Comparison of ENCODE assay signal across 8 mouse cellular contexts in the genomic region with DNA sequence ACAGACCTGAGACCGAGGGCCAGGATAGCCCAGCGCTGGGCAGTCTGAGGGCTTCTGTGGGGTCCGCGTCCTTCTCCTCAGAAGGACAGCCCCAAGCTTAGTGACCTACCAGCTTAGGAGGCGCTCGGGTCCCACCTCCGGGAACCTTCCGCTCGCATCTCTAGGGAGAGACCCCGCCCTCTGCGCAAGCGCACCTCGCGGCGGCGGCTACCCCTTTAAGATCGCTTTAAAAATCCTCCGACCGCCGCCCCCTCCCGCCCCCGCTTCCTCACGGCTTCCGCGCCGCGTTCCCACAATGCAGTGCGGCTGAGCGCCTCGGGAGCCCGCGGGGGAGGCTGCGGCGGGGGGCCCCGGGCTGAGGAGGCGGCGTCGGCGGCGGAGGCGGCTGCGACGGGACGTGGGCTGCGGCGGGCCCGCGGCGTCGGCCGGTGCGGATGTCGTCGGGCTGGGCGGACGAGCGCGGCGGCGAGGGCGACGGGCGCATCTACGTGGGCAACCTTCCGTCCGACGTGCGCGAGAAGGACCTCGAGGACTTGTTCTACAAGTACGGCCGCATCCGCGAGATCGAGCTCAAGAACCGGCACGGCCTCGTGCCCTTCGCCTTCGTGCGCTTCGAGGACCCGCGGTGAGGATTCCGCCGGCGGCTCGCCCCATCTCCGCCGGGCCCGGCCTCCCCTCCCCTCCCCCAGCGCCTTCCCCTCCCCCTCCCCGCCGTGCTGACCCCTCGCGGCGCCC. TPM values are rescaled to one million over a fixed set of nuclear protein-coding genes. Genes with fewer than 3 reads are reported as not detected.
DNase-seq lines count a peak whose midpoint lies in the region; ATAC-seq and TF ChIP-seq lines count a peak whose summit lies in the region.

Srsf9 (plus strand) TSS at position 303 of the 735 bp plus-strand sequence.

- intact Hi-C loops in heart, adult 2 months (cut with DNase I): loop anchor here (1.0 to 2.0 kb wide), 3 partner anchors 13 to 54 kb away; partner anchors contain the start of genes Dynll1 and Rnf10

- H3K4me2 ChIP-seq in embryonic facial prominence, embryonic 13.5 days: peak within 1 kb of the TSS; percentile 86
- H3K4me2 ChIP-seq in limb, embryonic 14.5 days (replicated peaks; ENCODE audit: low read depth, low read length, severe bottlenecking): peak within 1 kb of the TSS; percentile 71
- peak within 1 kb of the TSS; percentile 85 for H3K4me2 ChIP-seq in midbrain, postnatal 0 days (ENCODE audit: low read depth, low read length, poor library complexity, severe bottlenecking)

- under 1% methylated on average over 77 of the region's 97 CpGs for WGBS in embryonic facial prominence, embryonic 13.5 days
- under 1% methylated on average over 87 of the region's 97 CpGs for WGBS in heart, adult 2 months
- WGBS in limb, embryonic 14.5 days: under 1% methylated on average over 57 of the region's 97 CpGs
- under 1% methylated on average over 53 of the region's 97 CpGs for WGBS in midbrain, postnatal 0 days

- TF ChIP-seq POLR2A in heart, adult 2 months (IDR thresholded peaks at IDR 0.05; ENCODE audit: insufficient read depth, low read depth, low read length): peak; percentile 94
- TF ChIP-seq POLR2A in limb, embryonic 14.5 days (IDR thresholded peaks at IDR 0.05; ENCODE audit: borderline replicate concordance, extremely low read depth, insufficient read depth, insufficient read length): 0 out of 2 replicates have a peak, but pooled peaks have one; percentile 28

- H3K4me1 ChIP-seq in embryonic facial prominence, embryonic 13.5 days: peaks cover 19% of the 10 kb centered on the region
- peaks cover 3% of the 10 kb centered on the region; the same call in 1 of the 2 replicates for H3K4me1 ChIP-seq in heart, adult 2 months (ENCODE audit: control insufficient read depth, insufficient read depth, low read length)
- H3K4me1 ChIP-seq in limb, embryonic 14.5 days (ENCODE audit: control insufficient read depth, insufficient read depth, low read length): peaks cover 19% of the 10 kb centered on the region
- H3K4me1 ChIP-seq in midbrain, postnatal 0 days (ENCODE audit: insufficient read depth, low read length): 0 out of 2 replicates have a peak, but pooled peaks cover 4% of the 10 kb centered on the region

- H3K79me2 ChIP-seq in heart, adult 2 months (replicated peaks; ENCODE audit: control insufficient read depth, insufficient read depth, low read length): no peaks in the 10 kb centered on the region

- TF ChIP-seq CTCF in heart, adult 2 months (IDR thresholded peaks at IDR 0.05): no peak
- TF ChIP-seq CTCF in midbrain, postnatal 0 days (IDR thresholded peaks at IDR 0.05): no peak

- peak; percentile 86 for ATAC-seq in embryonic facial prominence, embryonic 13.5 days (ENCODE audit: insufficient number of reproducible peaks, insufficient read depth, low FRiP score, low TSS enrichment, low read depth)
- peak; percentile 92 for ATAC-seq in limb, embryonic 14.5 days (ENCODE audit: low FRiP score, low read depth)
- peak; percentile 89 for ATAC-seq in midbrain, postnatal 0 days (ENCODE audit: low FRiP score)

- no peak for TF ChIP-seq EP300 in heart, adult 2 months (IDR thresholded peaks at IDR 0.05; ENCODE audit: insufficient read depth, low read depth, low read length)

- peaks cover 25% of the 10 kb centered on the region for H3K36me3 ChIP-seq in embryonic facial prominence, embryonic 13.5 days
- H3K36me3 ChIP-seq in heart, adult 2 months (ENCODE audit: control insufficient read depth, insufficient read depth, low read length): no peaks in the 10 kb centered on the region
- H3K36me3 ChIP-seq in limb, embryonic 14.5 days (ENCODE audit: control insufficient read depth, insufficient read depth, low read length): peaks cover 25% of the 10 kb centered on the region
- peaks cover 14% of the 10 kb centered on the region for H3K36me3 ChIP-seq in midbrain, postnatal 0 days (ENCODE audit: insufficient read depth, low read length)

- no peaks in the 10 kb centered on the region for H3K27me3 ChIP-seq in embryonic facial prominence, embryonic 13.5 days
- no peaks in the 10 kb centered on the region for H3K27me3 ChIP-seq in heart, adult 2 months (ENCODE audit: control insufficient read depth, insufficient read depth, low read length)
- H3K27me3 ChIP-seq in limb, embryonic 14.5 days (ENCODE audit: control insufficient read depth, insufficient read depth, low read length): no peaks in the 10 kb centered on the region
- no peaks in the 10 kb centered on the region for H3K27me3 ChIP-seq in midbrain, postnatal 0 days (ENCODE audit: insufficient read depth, low read length)

- H3K4me3 ChIP-seq in embryonic facial prominence, embryonic 13.5 days: peak within 1 kb of the TSS; percentile 92
- H3K4me3 ChIP-seq in heart, adult 2 months: peak within 1 kb of the TSS; percentile 98
- H3K4me3 ChIP-seq in limb, embryonic 14.5 days (replicated peaks; ENCODE audit: low read length): peak within 1 kb of the TSS; percentile 97
- peak within 1 kb of the TSS; percentile 94 for H3K4me3 ChIP-seq in midbrain, postnatal 0 days (ENCODE audit: low read depth, low read length)

- no peaks in the 10 kb centered on the region for H3K9me3 ChIP-seq in embryonic facial prominence, embryonic 13.5 days
- no peaks in the 10 kb centered on the region for H3K9me3 ChIP-seq in limb, embryonic 14.5 days (ENCODE audit: control insufficient read depth, low read length)
- H3K9me3 ChIP-seq in midbrain, postnatal 0 days (ENCODE audit: low read length): no peaks in the 10 kb centered on the region

- H3K27ac ChIP-seq in embryonic facial prominence, embryonic 13.5 days: peak within 1 kb of the TSS; percentile 91
- H3K27ac ChIP-seq in heart, adult 2 months: peak within 1 kb of the TSS; percentile 80
- peak within 1 kb of the TSS; percentile 88 for H3K27ac ChIP-seq in limb, embryonic 14.5 days (replicated peaks; ENCODE audit: low read depth, low read length)
- peak within 1 kb of the TSS; percentile 88 for H3K27ac ChIP-seq in midbrain, postnatal 0 days (ENCODE audit: low read depth, low read length)

- H3K9ac ChIP-seq in embryonic facial prominence, embryonic 13.5 days: peak within 1 kb of the TSS; percentile 95
- peak within 1 kb of the TSS; percentile 87 for H3K9ac ChIP-seq in heart, adult 2 months (ENCODE audit: low read depth, low read length)
- peak within 1 kb of the TSS; percentile 95 for H3K9ac ChIP-seq in limb, embryonic 14.5 days (ENCODE audit: low read depth, low read length, severe bottlenecking)
- peak within 1 kb of the TSS; percentile 86 for H3K9ac ChIP-seq in midbrain, postnatal 0 days (replicated peaks; ENCODE audit: low read length, poor library complexity, severe bottlenecking)

- peak; percentile 92 for DNase-seq in 3134 (ENCODE audit: extremely low read depth, insufficient read length, low spot score)
- DNase-seq in adrenal gland, postnatal 36 days: peak; percentile 98
- DNase-seq in heart, adult 2 months: peak; percentile 97 to 98
- peak; percentile 96 for DNase-seq in kidney, adult 9 months
- peak; percentile 90 for DNase-seq in limb, embryonic 14.5 days (ENCODE audit: low spot score)
- peak; percentile 94 for DNase-seq in midbrain, postnatal 0 days (ENCODE audit: low spot score)
- DNase-seq in spleen, postnatal 14 days (ENCODE audit: low spot score in 2 of 2): peak; percentile 94

RNA-seq across cellular contexts. Expression of gene Srsf9, which starts in this region (rescaled TPM):
- 10 to 100 TPM; 73.7 to 77.0 TPM for total RNA-seq in adrenal gland, postnatal 36 days (2021)
- 343 and 378 TPM in 2 replicates for polyA plus RNA-seq in embryonic facial prominence, embryonic 13.5 days (2015; fragmentation: Nextera tagmentation; extraction: Ambion mirVana)
- 10 to 100 TPM; 14.9 to 16.1 TPM for total RNA-seq in heart, adult 2 months (2021)
- polyA plus RNA-seq in heart, adult 2 months (2012; rRNA removed): 11.8 and 15.3 TPM in 2 replicates
- 132 and 137 TPM in 2 replicates for polyA plus RNA-seq in limb, embryonic 14.5 days (2012; rRNA removed)
- 252 and 271 TPM in 2 replicates for polyA plus RNA-seq in limb, embryonic 14.5 days (2014; fragmentation: Nextera tagmentation; extraction: Ambion mirVana)
- 44.1 and 45.5 TPM in 2 replicates for total RNA-seq in midbrain, postnatal 0 days (2014; rRNA removed)
- polyA plus RNA-seq in midbrain, postnatal 0 days (2015; fragmentation: Nextera tagmentation; extraction: Ambion mirVana): 88.0 and 93.8 TPM in 2 replicates

Comparison
In these comparisons a context has a peak if more than half of its experiments do, and no peak if none do; other contexts are left out.
1. Peak in every context shown above with its lines: DNase-seq, ATAC-seq, H3K4me3 ChIP-seq and H3K27ac ChIP-seq.